Mouse (Mus musculus): ENCODE results near the gene Arhgap9. TPM values are rescaled to one million over a fixed set of nuclear protein-coding genes. Genes with fewer than 3 reads are reported as not detected.

Gene Arhgap9
- total and polyA plus RNA-seq, 2 experiments: 1.5 to 2.1 TPM

- WGBS: 2% methylated on average over 42 of the region's 42 CpGs
- no peaks in the 10 kb centered on the region for H3K79me2 ChIP-seq (ENCODE audit: control insufficient read depth, insufficient read depth, low read length)
- H3K4me1 ChIP-seq (ENCODE audit: control insufficient read depth, insufficient read depth, low read length): peaks cover 6% of the 10 kb centered on the region
- 0 out of 2 replicates have a peak overlapping the region, but pooled peaks have one; percentile 14 for H3K9ac ChIP-seq (ENCODE audit: low read depth, low read length)
- DNase-seq (ENCODE audit: extremely low read depth, low read depth, low spot score): no peak
- peaks cover 9% of the 10 kb centered on the region for H3K27me3 ChIP-seq (ENCODE audit: control insufficient read depth, insufficient read depth, low read length)
- TF ChIP-seq CTCF (IDR thresholded peaks at IDR 0.05; ENCODE audit: low read depth, low read length): no peak
- H3K4me3 ChIP-seq (ENCODE audit: insufficient read depth, low read depth, low read length): peak overlapping the region; percentile 52; the same call in 1 of the 2 replicates
- no peaks in the 10 kb centered on the region for H3K36me3 ChIP-seq (ENCODE audit: control insufficient read depth, insufficient read depth, low read length)
- H3K27ac ChIP-seq (replicated peaks; ENCODE audit: insufficient read depth, low read depth, low read length): no peak overlapping the region
These were observed 18.2 kb downstream of the Arhgap9 start for GRCm38 (mm10) chr10:127339683-127340576.

- no peaks in the 10 kb centered on the region for H3K79me2 ChIP-seq (ENCODE audit: control insufficient read depth, insufficient read depth, low read length)
- no peaks in the 10 kb centered on the region for H3K36me3 ChIP-seq (ENCODE audit: control insufficient read depth, insufficient read depth, low read length)
- DNase-seq (ENCODE audit: extremely low read depth, low read depth, low spot score): no peak
- H3K4me1 ChIP-seq (ENCODE audit: control insufficient read depth, insufficient read depth, low read length): peaks cover 6% of the 10 kb centered on the region
- WGBS: 6% methylated on average over 27 of the region's 27 CpGs
- no peak overlapping the region for H3K27ac ChIP-seq (replicated peaks; ENCODE audit: insufficient read depth, low read depth, low read length)
- H3K27me3 ChIP-seq (ENCODE audit: control insufficient read depth, insufficient read depth, low read length): peaks cover 9% of the 10 kb centered on the region
- H3K9ac ChIP-seq (ENCODE audit: low read depth, low read length): no peak overlapping the region
- no peak overlapping the region; the same call in 1 of the 2 replicates for H3K4me3 ChIP-seq (ENCODE audit: insufficient read depth, low read depth, low read length)
- no peak for TF ChIP-seq CTCF (IDR thresholded peaks at IDR 0.05; ENCODE audit: low read depth, low read length)
- no peak for TF ChIP-seq POLR2A (IDR thresholded peaks at IDR 0.05; ENCODE audit: extremely low read depth, insufficient read depth, low read length)
These were observed 19.0 kb downstream of the Arhgap9 start for GRCm38 (mm10) chr10:127340577-127341359.

- Histone ChIP-seq H3K27me3 (ENCODE audit: control insufficient read depth, insufficient read depth, low read length) (peaks cover 9% of the 10 kb centered on the region), H3K27ac (replicated peaks; ENCODE audit: insufficient read depth, low read depth, low read length) (no peak overlapping the region), H3K9ac (ENCODE audit: low read depth, low read length) (no peak overlapping the region), H3K36me3 (ENCODE audit: control insufficient read depth, insufficient read depth, low read length) (no peaks in the 10 kb centered on the region), H3K4me3 (ENCODE audit: insufficient read depth, low read depth, low read length) (peak overlapping the region; percentile 16; the same call in 1 of the 2 replicates), H3K4me1 (ENCODE audit: control insufficient read depth, insufficient read depth, low read length) (peaks cover 6% of the 10 kb centered on the region), H3K79me2 (ENCODE audit: control insufficient read depth, insufficient read depth, low read length) (no peaks in the 10 kb centered on the region)
- TF ChIP-seq CTCF (IDR thresholded peaks at IDR 0.05; ENCODE audit: low read depth, low read length) (no peak), POLR2A (IDR thresholded peaks at IDR 0.05; ENCODE audit: extremely low read depth, insufficient read depth, low read length) (no peak)
- no peak for DNase-seq (ENCODE audit: extremely low read depth, low read depth, low spot score)
- WGBS: 0% methylated on average over 9 of the region's 11 CpGs
These were observed 19.6 kb downstream of the Arhgap9 start for GRCm38 (mm10) chr10:127341360-127341690.

- TF ChIP-seq CTCF (IDR thresholded peaks at IDR 0.05; ENCODE audit: low read depth, low read length): peak; percentile 94
- TF ChIP-seq POLR2A (IDR thresholded peaks at IDR 0.05; ENCODE audit: extremely low read depth, insufficient read depth, low read length): no peak
- no peak within 1 kb of the TSS for H3K27ac ChIP-seq (replicated peaks; ENCODE audit: insufficient read depth, low read depth, low read length)
- WGBS: 1% methylated on average over 29 of the region's 29 CpGs
These were observed 20.3 kb downstream of the Arhgap9 start, which contains the start of gene Gli1 for GRCm38 (mm10) chr10:127341891-127342639. Gene Gli1, minus strand, starts transcription at chr10:127341974.

GRCm38 (mm10) chr10:127343029-127343428, 21.3 kb downstream of the Arhgap9 start:
- peaks cover 6% of the 10 kb centered on the region for H3K4me1 ChIP-seq (ENCODE audit: control insufficient read depth, insufficient read depth, low read length)
- DNase-seq (ENCODE audit: extremely low read depth, low read depth, low spot score): no peak
- H3K27ac ChIP-seq (replicated peaks; ENCODE audit: insufficient read depth, low read depth, low read length): no peak overlapping the region
- H3K9ac ChIP-seq (ENCODE audit: low read depth, low read length): no peak overlapping the region
- WGBS: 76% methylated on average over 3 of the region's 3 CpGs
- peaks cover 9% of the 10 kb centered on the region for H3K27me3 ChIP-seq (ENCODE audit: control insufficient read depth, insufficient read depth, low read length)
- H3K4me3 ChIP-seq (ENCODE audit: insufficient read depth, low read depth, low read length): no peak overlapping the region
- TF ChIP-seq POLR2A (IDR thresholded peaks at IDR 0.05; ENCODE audit: extremely low read depth, insufficient read depth, low read length) (no peak), CTCF (IDR thresholded peaks at IDR 0.05; ENCODE audit: low read depth, low read length) (no peak)
- H3K36me3 ChIP-seq (ENCODE audit: control insufficient read depth, insufficient read depth, low read length): no peaks in the 10 kb centered on the region
- H3K79me2 ChIP-seq (ENCODE audit: control insufficient read depth, insufficient read depth, low read length): no peaks in the 10 kb centered on the region

More at GRCm38 (mm10) chr10:127341891-127342639, 20.3 kb downstream of the Arhgap9 start, which contains the start of gene Gli1:
- Histone ChIP-seq H3K9ac (ENCODE audit: low read depth, low read length) (no peak within 1 kb of the TSS), H3K4me3 (ENCODE audit: insufficient read depth, low read depth, low read length) (peak within 1 kb of the TSS; percentile 16; the same call in 1 of the 2 replicates), H3K79me2 (ENCODE audit: control insufficient read depth, insufficient read depth, low read length) (no peaks in the 10 kb centered on the region), H3K36me3 (ENCODE audit: control insufficient read depth, insufficient read depth, low read length) (no peaks in the 10 kb centered on the region), H3K27me3 (ENCODE audit: control insufficient read depth, insufficient read depth, low read length) (peaks cover 9% of the 10 kb centered on the region), H3K4me1 (ENCODE audit: control insufficient read depth, insufficient read depth, low read length) (peaks cover 6% of the 10 kb centered on the region)
- peak; percentile 75 for DNase-seq (ENCODE audit: extremely low read depth, low read depth, low spot score)

Data from liver, adult 2 months (tissue).